Comparison of ENCODE assay signal across 15 mouse cellular contexts in genomic region chr4:67194425-67194824, GRCm38 (mm10).
"Had no signal": no experiment of that assay in that cellular context is flagged by ENCODE, and none has a peak within 500 bp of the region (broad histone marks: within the 10 kb centered on the region; RNA-seq: fewer than 3 reads in every experiment).

No protein-coding gene starts in this region.

- H3K27ac ChIP-seq: neural tube, embryonic 15.5 days; stomach, embryonic 15.5 days; stomach, postnatal 0 days had no signal

- H3K4me3 ChIP-seq: neural tube, embryonic 15.5 days; stomach, embryonic 15.5 days had no signal

- H3K27me3 ChIP-seq: neural tube, embryonic 15.5 days; stomach, embryonic 15.5 days had no signal

- H3K36me3 ChIP-seq: neural tube, embryonic 15.5 days; stomach, embryonic 15.5 days had no signal

- DNase-seq: retina, postnatal 1 day; right cerebral cortex, adult 18-20 months; right cerebral cortex, postnatal 14 days; right cerebral cortex, postnatal 25 days; right cerebral cortex, postnatal 4 days; spleen, adult 18-20 months; thymus, adult 18-20 months; thymus, adult 2 months; thymus, postnatal 14 days; thymus, postnatal 25 days; thymus, postnatal 36 days; thymus, postnatal 4 days had no signal

- H3K9me3 ChIP-seq: neural tube, embryonic 15.5 days; stomach, embryonic 15.5 days had no signal

- H3K9ac ChIP-seq: neural tube, embryonic 15.5 days; stomach, embryonic 15.5 days had no signal

- H3K4me1 ChIP-seq: neural tube, embryonic 15.5 days; stomach, embryonic 15.5 days had no signal

- H3K4me2 ChIP-seq: neural tube, embryonic 15.5 days; stomach, embryonic 15.5 days had no signal
